Mouse (Mus musculus) forebrain, embryonic 14.5 days (tissue): ENCODE data around the gene Mon1b. TPM values are rescaled to one million over a fixed set of nuclear protein-coding genes. Genes with fewer than 3 reads are reported as not detected.
A peak's percentile ranks its signal among the peaks of the same experiment; 100 is the strongest.

ENCODE experiments used
- ATAC-seq: fragments of 200-750 bp; cut with Nextera tagmentation; 2 replicates; pipeline ENCODE4 v1.8.0; 2017; ENCODE audit warnings: mild to moderate bottlenecking, moderate library complexity
- DNase-seq: peaks from one replicate; pipeline ENCODE4 v3.0.0-alpha.2; 2015; ENCODE audit warnings: low spot score
- H3K27ac ChIP-seq: fragments of 300-500 bp; sonication (generic); 2 replicates; pipeline ENCODE4 v1.5.1; 2014; ENCODE audit warnings: low read depth, mild to moderate bottlenecking, control low read depth, low read length, moderate library complexity
- H3K27me3 ChIP-seq: fragments of 300-500 bp; sonication (generic); replicated peaks from 2 replicates; pipeline ENCODE4 v1.6.1; 2014; ENCODE audit warnings: low read length, control low read depth, mixed read lengths; ENCODE audit not compliant: control insufficient read depth, insufficient read depth
- H3K36me3 ChIP-seq: fragments of 300-500 bp; sonication (generic); 2 replicates; pipeline ENCODE4 v1.6.1; 2014; ENCODE audit warnings: low read length, control low read depth; ENCODE audit not compliant: control insufficient read depth, insufficient read depth
- H3K4me1 ChIP-seq: fragments of 300-500 bp; sonication (generic); 2 replicates; pipeline ENCODE4 v1.6.1; 2014; ENCODE audit warnings: antibody characterized with exemption, low read length, control low read depth; ENCODE audit not compliant: control insufficient read depth, insufficient read depth
- H3K4me2 ChIP-seq: fragments of 300-500 bp; sonication (generic); 2 replicates; pipeline ENCODE4 v1.6.1; 2014; ENCODE audit warnings: mild to moderate bottlenecking, control low read depth, low read length
- H3K4me3 ChIP-seq: fragments of 300-500 bp; sonication (generic); 2 replicates; pipeline ENCODE4 v1.5.1; 2014; ENCODE audit warnings: low read depth, low read length, control low read depth
- H3K9ac ChIP-seq: fragments of 300-500 bp; sonication (generic); 2 replicates; pipeline ENCODE4 v1.6.1; 2014; ENCODE audit warnings: mild to moderate bottlenecking, low read length, control low read depth, moderate library complexity
- H3K9me3 ChIP-seq: fragments of 300-500 bp; sonication (generic); replicated peaks from 2 replicates; pipeline ENCODE4 v1.6.1; 2016; ENCODE audit warnings: low read length, control low read depth, mixed read lengths; ENCODE audit not compliant: control insufficient read depth
- WGBS: fragments of 180-500 bp; shearing (Covaris S2); extraction: QIAGEN DNeasy Blood & Tissue Kit; methylation state at CpG from one replicate; pipeline ENCODE4 v1.1.7; 2014; 5-methylcytosine and 5-hydroxymethylcytosine counted together
- polyA plus RNA-seq: library from polyadenylated mRNA; unstranded; fragments of >200 nt; fragmentation: Nextera tagmentation; extraction: Ambion mirVana; gene quantifications from 2 replicates; pipeline ENCODE4 v1.2.1, GENCODE M21; 2014

The Mon1b gene
- 11.4 and 13.0 TPM in 2 replicates for polyA plus RNA-seq

DNA sequence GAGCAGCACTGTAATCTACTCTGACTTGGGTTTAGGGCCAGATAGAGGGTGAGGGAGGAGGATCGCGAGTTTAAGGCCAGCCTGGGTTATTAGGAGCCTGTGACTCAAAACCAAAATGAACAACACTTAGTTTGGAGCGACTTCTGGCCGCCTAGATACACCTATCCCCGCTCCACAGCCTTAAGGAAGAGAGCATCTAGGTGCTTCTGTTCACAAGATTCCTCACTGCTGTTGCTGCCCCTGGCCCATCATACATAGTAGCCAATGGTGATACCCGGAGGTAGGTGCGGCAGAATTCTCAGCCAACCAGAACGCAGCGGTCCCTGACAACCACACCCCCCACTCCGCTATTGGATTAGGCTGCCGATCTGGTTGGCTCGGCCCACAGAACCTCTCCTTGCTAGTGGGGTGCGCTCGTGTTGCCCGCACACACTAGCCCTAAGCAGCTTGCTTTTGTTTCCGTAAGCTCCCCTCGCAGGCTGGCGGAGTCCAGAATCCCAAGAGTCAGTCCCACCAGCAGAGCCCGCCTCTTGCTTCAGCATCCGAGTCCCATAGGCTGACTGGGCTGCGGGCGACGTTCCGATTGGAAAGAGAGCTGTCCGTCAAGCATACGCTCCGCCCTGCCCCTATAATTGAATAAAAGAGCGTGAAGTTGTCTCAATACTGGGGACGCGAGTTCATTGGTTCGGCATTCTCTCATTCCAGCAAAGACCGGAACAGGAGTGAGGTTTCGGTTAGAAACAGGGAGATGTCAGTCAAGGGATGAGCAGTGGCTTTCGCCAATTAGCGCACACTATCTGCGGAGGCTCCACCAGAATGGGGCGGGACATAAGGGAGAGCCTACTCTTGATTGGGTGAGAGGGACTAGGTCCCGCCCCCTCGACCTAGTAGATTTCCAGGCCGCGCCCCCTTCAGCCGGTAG, at the start of gene Mon1b:
Gene Mon1b, plus strand, starts transcription at position 918 of the 922 bp plus-strand sequence.
- H3K9ac ChIP-seq: peak within 1 kb of the TSS; percentile 59
- H3K4me1 ChIP-seq: peaks cover 13% of the 10 kb centered on the region
- peaks cover 19% of the 10 kb centered on the region for H3K36me3 ChIP-seq
- no peaks in the 10 kb centered on the region for H3K27me3 ChIP-seq
- H3K4me3 ChIP-seq: peak within 1 kb of the TSS; percentile 65
- ATAC-seq (peak; percentile 98), DNase-seq (peak; percentile 99)
- H3K27ac ChIP-seq: peak within 1 kb of the TSS; percentile 82
- H3K4me2 ChIP-seq: peak within 1 kb of the TSS; percentile 99
- under 1% methylated on average over 42 of the region's 42 CpGs for WGBS
- H3K9me3 ChIP-seq: no peaks in the 10 kb centered on the region

DNA sequence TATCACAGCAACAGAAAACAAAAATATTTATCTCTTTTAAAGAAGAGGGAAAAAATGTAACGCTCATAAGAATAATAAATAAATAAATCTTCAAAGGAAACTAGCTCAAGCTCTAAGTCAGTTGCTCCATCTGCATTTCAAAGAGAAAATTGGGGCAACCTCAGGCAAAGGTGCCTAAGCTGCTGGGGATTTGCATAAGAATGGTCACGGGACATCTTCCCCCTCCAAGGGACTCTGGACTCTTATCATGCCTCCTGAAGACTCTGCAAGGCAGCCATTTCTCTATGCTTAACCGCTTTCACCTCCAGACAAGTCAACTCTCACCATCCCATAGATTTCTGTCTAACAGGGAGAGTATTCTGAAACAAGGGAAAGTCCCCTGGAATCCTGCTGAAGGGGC, 37.0 kb upstream of the Mon1b start:
- Histone ChIP-seq H3K4me2 (no peak overlapping the region), H3K36me3 (no peaks in the 10 kb centered on the region), H3K9me3 (no peaks in the 10 kb centered on the region), H3K4me3 (no peak overlapping the region), H3K4me1 (no peaks in the 10 kb centered on the region), H3K9ac (no peak overlapping the region), H3K27ac (no peak overlapping the region), H3K27me3 (no peaks in the 10 kb centered on the region)
- DNase-seq (no peak), ATAC-seq (no peak)
- WGBS: 51% methylated on average over 3 of the region's 3 CpGs

DNA sequence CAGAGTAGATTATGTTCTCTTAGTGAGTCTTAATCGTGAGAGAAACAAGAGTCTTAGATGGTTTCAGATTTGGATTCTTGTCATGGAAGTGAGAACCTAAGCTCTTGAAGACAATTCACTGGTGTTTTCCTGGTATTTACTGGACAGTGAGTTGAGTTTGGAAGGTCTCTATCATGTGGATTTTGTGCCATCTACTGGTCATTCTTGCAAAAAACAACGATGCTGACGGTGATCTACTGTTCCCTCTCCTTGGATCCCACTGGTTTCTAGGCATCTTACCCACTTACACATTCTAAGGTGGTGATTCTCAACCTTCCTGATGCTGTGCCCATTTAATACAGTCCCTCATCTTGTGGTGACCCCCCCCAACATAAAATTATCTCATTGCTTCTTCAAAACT, 2.8 kb upstream of the Mon1b start:
- no peaks in the 10 kb centered on the region for H3K36me3 ChIP-seq
- ATAC-seq (no peak), DNase-seq (peak; percentile 83)
- H3K9me3 ChIP-seq: no peaks in the 10 kb centered on the region
- no peak overlapping the region for H3K9ac ChIP-seq
- no peak overlapping the region for H3K27ac ChIP-seq
- no peak overlapping the region for H3K4me2 ChIP-seq
- H3K4me3 ChIP-seq: no peak overlapping the region
- no peaks in the 10 kb centered on the region for H3K27me3 ChIP-seq
- H3K4me1 ChIP-seq: peaks cover 13% of the 10 kb centered on the region
- 3% methylated on average over 3 of the region's 3 CpGs for WGBS

GRCm38 (mm10) chr8:113634161-113634560, 1.2 kb upstream of the Mon1b start:
- Histone ChIP-seq H3K4me3 (peak overlapping the region; percentile 65), H3K27ac (peak overlapping the region; percentile 82; the same call in 1 of the 2 replicates), H3K9ac (peak overlapping the region; percentile 59; the same call in 1 of the 2 replicates), H3K27me3 (no peaks in the 10 kb centered on the region), H3K36me3 (peaks cover 11% of the 10 kb centered on the region), H3K9me3 (no peaks in the 10 kb centered on the region), H3K4me1 (peaks cover 13% of the 10 kb centered on the region), H3K4me2 (peak overlapping the region; percentile 69)
- ATAC-seq: no peak
- WGBS: 34% methylated on average over 12 of the region's 12 CpGs
- no peak for DNase-seq

DNA sequence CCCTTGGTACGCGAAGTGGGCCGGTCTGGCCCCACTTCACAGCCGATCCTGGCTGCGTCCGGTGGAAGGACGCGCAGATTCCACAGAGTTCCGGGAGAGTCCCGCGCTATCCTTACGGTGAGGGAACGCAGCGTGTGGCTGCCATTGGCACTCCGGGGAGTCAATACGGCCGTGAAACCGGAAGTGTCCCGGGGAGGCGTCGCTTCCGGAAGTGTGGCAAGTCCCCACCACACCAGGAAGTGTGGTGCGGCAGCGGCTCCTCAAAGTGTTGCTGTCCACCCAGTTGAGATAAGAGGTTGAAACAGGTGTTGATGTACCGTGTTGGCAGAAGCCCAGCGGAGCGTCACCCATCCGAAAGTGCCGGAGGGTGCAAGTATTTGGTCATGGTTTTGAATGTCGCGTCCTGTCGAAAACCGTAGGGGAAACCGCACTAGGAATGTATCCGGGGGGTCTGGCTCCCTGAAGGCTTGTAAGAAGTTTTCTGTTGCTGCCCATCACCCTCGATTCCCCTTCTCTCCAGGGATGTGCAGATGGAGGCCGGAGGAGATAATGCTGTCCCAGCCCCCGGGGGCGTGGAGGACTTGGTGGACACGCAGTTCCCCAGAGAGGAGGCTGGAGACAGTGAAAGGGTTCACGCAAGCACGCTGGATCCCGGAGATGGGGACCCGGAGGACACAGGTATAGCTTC, 349 bp downstream of the Mon1b start:
- Histone ChIP-seq H3K9me3 (no peaks in the 10 kb centered on the region), H3K4me3 (peak overlapping the region; percentile 65), H3K27me3 (no peaks in the 10 kb centered on the region), H3K4me2 (peak overlapping the region; percentile 99), H3K27ac (peak overlapping the region; percentile 70), H3K9ac (peak overlapping the region; percentile 56), H3K36me3 (peaks cover 26% of the 10 kb centered on the region), H3K4me1 (peaks cover 13% of the 10 kb centered on the region)
- WGBS: 2% methylated on average over 44 of the region's 44 CpGs
- ATAC-seq (peak; percentile 75), DNase-seq (peak; percentile 94)

GRCm38 (mm10) chr8:113636280-113636628, 867 bp downstream of the Mon1b start:
- no peak for DNase-seq
- Histone ChIP-seq H3K36me3 (peaks cover 31% of the 10 kb centered on the region), H3K4me1 (peaks cover 13% of the 10 kb centered on the region), H3K9ac (peak overlapping the region; percentile 56), H3K4me3 (peak overlapping the region; percentile 65), H3K27ac (no peak overlapping the region), H3K4me2 (peak overlapping the region; percentile 99), H3K27me3 (no peaks in the 10 kb centered on the region), H3K9me3 (no peaks in the 10 kb centered on the region)
- 36% methylated on average over 5 of the region's 5 CpGs for WGBS
- no peak for ATAC-seq

GRCm38 (mm10) chr8:113640357-113640756, 5.0 kb downstream of the Mon1b start:
- ATAC-seq (no peak), DNase-seq (no peak)
- Histone ChIP-seq H3K4me2 (no peak overlapping the region), H3K9me3 (no peaks in the 10 kb centered on the region), H3K4me1 (peaks cover 13% of the 10 kb centered on the region), H3K9ac (no peak overlapping the region), H3K27me3 (no peaks in the 10 kb centered on the region), H3K4me3 (no peak overlapping the region), H3K27ac (no peak overlapping the region), H3K36me3 (peaks cover 55% of the 10 kb centered on the region)
- 91% methylated on average over 8 of the region's 8 CpGs for WGBS

DNA sequence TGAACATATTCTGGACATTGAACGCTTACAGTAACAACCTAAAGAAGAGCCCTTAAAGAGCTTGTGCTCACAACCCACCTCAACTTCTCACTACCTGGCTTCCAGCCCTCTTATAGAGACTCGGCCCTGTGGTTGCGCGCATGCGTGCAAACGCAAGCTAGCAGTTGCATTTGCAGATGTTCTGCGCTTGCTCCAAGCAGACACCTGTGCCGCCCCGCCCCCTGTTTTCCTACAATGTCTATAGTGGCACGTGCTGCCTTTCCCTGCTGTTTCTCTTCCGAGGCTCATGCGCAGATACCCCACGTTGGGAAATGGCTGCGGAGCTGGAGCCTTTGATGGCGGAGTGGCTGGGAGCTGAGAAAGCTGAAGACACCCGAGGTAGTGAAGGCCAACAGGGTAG, 7.5 kb downstream of the Mon1b start, which contains the start of gene Syce1l:
Gene Syce1l, plus strand, starts transcription at position 288 of the 400 bp plus-strand sequence.
- no peak for ATAC-seq
- H3K9me3 ChIP-seq: no peaks in the 10 kb centered on the region
- H3K4me3 ChIP-seq: no peak within 1 kb of the TSS
- no peak within 1 kb of the TSS for H3K9ac ChIP-seq
- H3K27me3 ChIP-seq: no peaks in the 10 kb centered on the region
- DNase-seq: no peak
- H3K27ac ChIP-seq: no peak within 1 kb of the TSS
- no peaks in the 10 kb centered on the region for H3K4me1 ChIP-seq
- peaks cover 55% of the 10 kb centered on the region for H3K36me3 ChIP-seq
- no peak within 1 kb of the TSS for H3K4me2 ChIP-seq
- WGBS: 93% methylated on average over 16 of the region's 16 CpGs
